Mouse (Mus musculus): ENCODE results near the gene Srrm2. TPM values are rescaled to one million over a fixed set of nuclear protein-coding genes. Genes with fewer than 3 reads are reported as not detected.

Gene Srrm2
- polyA plus RNA-seq, 1 experiment from 2014 or later, result 416 TPM

Small RNA genes within 50 kb of the gene (microRNA-seq; reads per million reads assigned to microRNA genes)
- 0.56 reads per million for gene Mir5125

Other genes starting within 250 kb of the Srrm2 start
- gene Zfp213, start 226.3 kb upstream of the Srrm2 start, polyA plus RNA-seq (2015; fragmentation: Nextera tagmentation; extraction: Ambion mirVana), result 20.9 and 21.5 TPM in 2 replicates
- 15.0 and 15.3 TPM in 2 replicates for gene Zfp13, start 191.0 kb upstream of the Srrm2 start, polyA plus RNA-seq (2015; fragmentation: Nextera tagmentation; extraction: Ambion mirVana)
- 0.18 and 0.40 TPM in 2 replicates for gene Zscan10, start 189.7 kb upstream of the Srrm2 start, polyA plus RNA-seq (2015; fragmentation: Nextera tagmentation; extraction: Ambion mirVana)
- 0.41 and 0.53 TPM in 2 replicates for gene Mmp25, start 145.3 kb upstream of the Srrm2 start, polyA plus RNA-seq (2015; fragmentation: Nextera tagmentation; extraction: Ambion mirVana)
- 3.5 and 4.0 TPM in 2 replicates for gene Bicdl2, start 130.0 kb upstream of the Srrm2 start, polyA plus RNA-seq (2015; fragmentation: Nextera tagmentation; extraction: Ambion mirVana)
- 59.5 and 64.5 TPM in 2 replicates for gene Hcfc1r1, start 116.9 kb upstream of the Srrm2 start, polyA plus RNA-seq (2015; fragmentation: Nextera tagmentation; extraction: Ambion mirVana)
- gene Thoc6, start 116.7 kb upstream of the Srrm2 start, polyA plus RNA-seq (2015; fragmentation: Nextera tagmentation; extraction: Ambion mirVana), result 48.3 and 49.1 TPM in 2 replicates
- 26.8 and 28.5 TPM in 2 replicates for gene Tnfrsf12a, start 113.1 kb upstream of the Srrm2 start, polyA plus RNA-seq (2015; fragmentation: Nextera tagmentation; extraction: Ambion mirVana)
- 237 and 246 TPM in 2 replicates for gene Cldn6, start 111.3 kb upstream of the Srrm2 start, polyA plus RNA-seq (2015; fragmentation: Nextera tagmentation; extraction: Ambion mirVana)
- 4.4 and 4.8 TPM in 2 replicates for gene Cldn9, start 106.5 kb upstream of the Srrm2 start, polyA plus RNA-seq (2015; fragmentation: Nextera tagmentation; extraction: Ambion mirVana)
- 0.09 and 0.28 TPM in 2 replicates for gene 1520401A03Rik, start 67.7 kb upstream of the Srrm2 start, polyA plus RNA-seq (2015; fragmentation: Nextera tagmentation; extraction: Ambion mirVana)
- gene Pkmyt1, start 64.2 kb upstream of the Srrm2 start, polyA plus RNA-seq (2015; fragmentation: Nextera tagmentation; extraction: Ambion mirVana), result 61.7 and 68.6 TPM in 2 replicates
- 43.9 and 46.7 TPM in 2 replicates for gene Paqr4, start 49.7 kb upstream of the Srrm2 start, polyA plus RNA-seq (2015; fragmentation: Nextera tagmentation; extraction: Ambion mirVana)
- 0.38 and 1.1 TPM in 2 replicates for gene Kremen2, start 44.7 kb upstream of the Srrm2 start, polyA plus RNA-seq (2015; fragmentation: Nextera tagmentation; extraction: Ambion mirVana)
- gene Flywch1, start 18.9 kb upstream of the Srrm2 start, polyA plus RNA-seq (2015; fragmentation: Nextera tagmentation; extraction: Ambion mirVana), result 70.5 TPM in 2 replicates
- gene Flywch2, start 4.5 kb upstream of the Srrm2 start, polyA plus RNA-seq (2015; fragmentation: Nextera tagmentation; extraction: Ambion mirVana), result 28.4 and 29.1 TPM in 2 replicates
- 927 and 1,006 TPM in 2 replicates for gene Elob, start 38.6 kb downstream of the Srrm2 start, polyA plus RNA-seq (2015; fragmentation: Nextera tagmentation; extraction: Ambion mirVana)
- gene Prss33, start 45.5 kb downstream of the Srrm2 start, polyA plus RNA-seq (2015; fragmentation: Nextera tagmentation; extraction: Ambion mirVana), result 0.12 TPM in 1 of 2 replicates, not detected in the other
- not detected in 2 replicates for gene Prss32, start 53.3 kb downstream of the Srrm2 start, polyA plus RNA-seq (2015; fragmentation: Nextera tagmentation; extraction: Ambion mirVana)
- 1.1 and 1.3 TPM in 2 replicates for gene Prss41, start 53.6 kb downstream of the Srrm2 start, polyA plus RNA-seq (2015; fragmentation: Nextera tagmentation; extraction: Ambion mirVana)
- gene Prss21, start 77.5 kb downstream of the Srrm2 start, polyA plus RNA-seq (2015; fragmentation: Nextera tagmentation; extraction: Ambion mirVana), result not detected in 2 replicates
- 0.71 TPM in 1 of 2 replicates, not detected in the other for gene Dcpp1, start 90.3 kb downstream of the Srrm2 start, polyA plus RNA-seq (2015; fragmentation: Nextera tagmentation; extraction: Ambion mirVana)
- gene Dcpp2, start 90.3 kb downstream of the Srrm2 start, polyA plus RNA-seq (2015; fragmentation: Nextera tagmentation; extraction: Ambion mirVana), result not detected in 2 replicates
- 1.8 and 2.0 TPM in 2 replicates for gene Dcpp3, start 126.9 kb downstream of the Srrm2 start, polyA plus RNA-seq (2015; fragmentation: Nextera tagmentation; extraction: Ambion mirVana)
- not detected in 2 replicates for gene Sbp, start 151.1 kb downstream of the Srrm2 start, polyA plus RNA-seq (2015; fragmentation: Nextera tagmentation; extraction: Ambion mirVana)
- gene Sbpl, start 164.7 kb downstream of the Srrm2 start, polyA plus RNA-seq (2015; fragmentation: Nextera tagmentation; extraction: Ambion mirVana), result not detected in 2 replicates
- 0.10 and 0.20 TPM in 2 replicates for gene Prss30, start 190.0 kb downstream of the Srrm2 start, polyA plus RNA-seq (2015; fragmentation: Nextera tagmentation; extraction: Ambion mirVana)
- gene Prss22, start 207.6 kb downstream of the Srrm2 start, polyA plus RNA-seq (2015; fragmentation: Nextera tagmentation; extraction: Ambion mirVana), result 1.4 and 1.6 TPM in 2 replicates
- 0.39 TPM in 1 of 2 replicates, not detected in the other for gene Prss27, start 247.6 kb downstream of the Srrm2 start, polyA plus RNA-seq (2015; fragmentation: Nextera tagmentation; extraction: Ambion mirVana)